Mouse (Mus musculus): ENCODE measurements at regions not wholly inside any gene's neighbourhood (a gene's known extent, or its start where the extent isn't known, plus 50 kb on each side); places are given as distances from the start of the nearest gene placed in this dataset.
"Not testable (repeated sequence)": the region's sequence is repeated elsewhere in the genome, so short reads cannot be mapped to it uniquely, and the experiment has no call there.

- H3K9ac ChIP-seq (ENCODE audit: low read length) = no peak overlapping the region
- H3K4me2 ChIP-seq (ENCODE audit: low read depth, low read length) = no peak overlapping the region
- ATAC-seq (replicated peaks; ENCODE audit: extremely low read depth, insufficient read depth, low FRiP score) = no peak
- H3K4me1 ChIP-seq (ENCODE audit: control insufficient read depth, insufficient read depth, low read length) = no peaks in the 10 kb centered on the region
- H3K4me3 ChIP-seq (ENCODE audit: low read length) = no peak overlapping the region
- H3K27ac ChIP-seq (ENCODE audit: low read length) = no peak overlapping the region
- no peaks in the 10 kb centered on the region for H3K27me3 ChIP-seq (ENCODE audit: control insufficient read depth, insufficient read depth, low read length)
- H3K36me3 ChIP-seq (ENCODE audit: control insufficient read depth, insufficient read depth) = no peaks in the 10 kb centered on the region
- H3K9me3 ChIP-seq (replicated peaks; ENCODE audit: control insufficient read depth, low read length) = no peaks in the 10 kb centered on the region
- 46% methylated on average over 8 of the region's 8 CpGs for WGBS
Observed at GRCm38 (mm10) chr17:52351293-52351692, 251.2 kb upstream of the Kcnh8 start.

- Histone ChIP-seq H3K27me3 (ENCODE audit: control insufficient read depth, insufficient read depth, low read length) (no peaks in the 10 kb centered on the region), H3K4me2 (ENCODE audit: low read depth, low read length) (no peak overlapping the region), H3K4me3 (ENCODE audit: low read length) (no peak overlapping the region), H3K36me3 (ENCODE audit: control insufficient read depth, insufficient read depth) (no peaks in the 10 kb centered on the region), H3K27ac (ENCODE audit: low read length) (no peak overlapping the region), H3K9ac (ENCODE audit: low read length) (no peak overlapping the region), H3K4me1 (ENCODE audit: control insufficient read depth, insufficient read depth, low read length) (no peaks in the 10 kb centered on the region), H3K9me3 (replicated peaks; ENCODE audit: control insufficient read depth, low read length) (no peaks in the 10 kb centered on the region)
- ATAC-seq (replicated peaks; ENCODE audit: extremely low read depth, insufficient read depth, low FRiP score) = no peak
Observed at GRCm38 (mm10) chr17:52350696-52351095, 251.8 kb upstream of the Kcnh8 start.

- 80% methylated on average over 5 of the region's 5 CpGs for WGBS
- no peaks in the 10 kb centered on the region for H3K36me3 ChIP-seq (ENCODE audit: control insufficient read depth, insufficient read depth)
- H3K27ac ChIP-seq (ENCODE audit: low read length) = no peak overlapping the region
- H3K27me3 ChIP-seq (ENCODE audit: control insufficient read depth, insufficient read depth, low read length) = no peaks in the 10 kb centered on the region
- H3K9me3 ChIP-seq (replicated peaks; ENCODE audit: control insufficient read depth, low read length) = no peaks in the 10 kb centered on the region
- ATAC-seq (replicated peaks; ENCODE audit: extremely low read depth, insufficient read depth, low FRiP score) = no peak
- H3K4me1 ChIP-seq (ENCODE audit: control insufficient read depth, insufficient read depth, low read length) = no peaks in the 10 kb centered on the region
- H3K9ac ChIP-seq (ENCODE audit: low read length) = no peak overlapping the region
- no peak overlapping the region for H3K4me2 ChIP-seq (ENCODE audit: low read depth, low read length)
- H3K4me3 ChIP-seq (ENCODE audit: low read length) = no peak overlapping the region
Observed at GRCm38 (mm10) chr17:52349872-52350271, 252.6 kb upstream of the Kcnh8 start.

GRCm38 (mm10) chr17:52348481-52349083, 253.9 kb upstream of the Kcnh8 start:
- H3K4me3 ChIP-seq (ENCODE audit: low read length) = no peak overlapping the region
- no peak overlapping the region for H3K9ac ChIP-seq (ENCODE audit: low read length)
- no peaks in the 10 kb centered on the region for H3K27me3 ChIP-seq (ENCODE audit: control insufficient read depth, insufficient read depth, low read length)
- H3K4me1 ChIP-seq (ENCODE audit: control insufficient read depth, insufficient read depth, low read length) = no peaks in the 10 kb centered on the region
- ATAC-seq (replicated peaks; ENCODE audit: extremely low read depth, insufficient read depth, low FRiP score) = no peak
- H3K36me3 ChIP-seq (ENCODE audit: control insufficient read depth, insufficient read depth) = no peaks in the 10 kb centered on the region
- 50% methylated on average over 8 of the region's 8 CpGs for WGBS
- no peaks in the 10 kb centered on the region for H3K9me3 ChIP-seq (replicated peaks; ENCODE audit: control insufficient read depth, low read length)
- H3K27ac ChIP-seq (ENCODE audit: low read length) = no peak overlapping the region
- H3K4me2 ChIP-seq (ENCODE audit: low read depth, low read length) = no peak overlapping the region

- Histone ChIP-seq H3K4me3 (ENCODE audit: low read length) (no peak overlapping the region), H3K9ac (ENCODE audit: low read length) (no peak overlapping the region), H3K27me3 (ENCODE audit: control insufficient read depth, insufficient read depth, low read length) (no peaks in the 10 kb centered on the region), H3K4me2 (ENCODE audit: low read depth, low read length) (no peak overlapping the region), H3K9me3 (replicated peaks; ENCODE audit: control insufficient read depth, low read length) (0 out of 2 replicates have a peak, but pooled peaks cover 3% of the 10 kb centered on the region), H3K27ac (ENCODE audit: low read length) (no peak overlapping the region), H3K36me3 (ENCODE audit: control insufficient read depth, insufficient read depth) (no peaks in the 10 kb centered on the region), H3K4me1 (ENCODE audit: control insufficient read depth, insufficient read depth, low read length) (no peaks in the 10 kb centered on the region)
- 51% methylated on average over 1 of the region's 1 CpGs for WGBS
- no peak for ATAC-seq (replicated peaks; ENCODE audit: extremely low read depth, insufficient read depth, low FRiP score)
Observed at GRCm38 (mm10) chr17:52320586-52320985, 281.9 kb upstream of the Kcnh8 start.

GRCm38 (mm10) chr17:52316976-52317375, 285.5 kb upstream of the Kcnh8 start:
- Histone ChIP-seq H3K36me3 (ENCODE audit: control insufficient read depth, insufficient read depth) (no peaks in the 10 kb centered on the region), H3K4me2 (ENCODE audit: low read depth, low read length) (no peak overlapping the region), H3K9ac (ENCODE audit: low read length) (no peak overlapping the region), H3K27ac (ENCODE audit: low read length) (no peak overlapping the region), H3K4me1 (ENCODE audit: control insufficient read depth, insufficient read depth, low read length) (no peaks in the 10 kb centered on the region), H3K27me3 (ENCODE audit: control insufficient read depth, insufficient read depth, low read length) (no peaks in the 10 kb centered on the region), H3K9me3 (replicated peaks; ENCODE audit: control insufficient read depth, low read length) (no peaks in the 10 kb centered on the region), H3K4me3 (ENCODE audit: low read length) (no peak overlapping the region)
- 71% methylated on average over 3 of the region's 3 CpGs for WGBS
- ATAC-seq (replicated peaks; ENCODE audit: extremely low read depth, insufficient read depth, low FRiP score) = no peak

- WGBS = 75% methylated on average over 2 of the region's 2 CpGs
- Histone ChIP-seq H3K4me2 (ENCODE audit: low read depth, low read length) (no peak overlapping the region), H3K9ac (ENCODE audit: low read length) (no peak overlapping the region), H3K36me3 (ENCODE audit: control insufficient read depth, insufficient read depth) (no peaks in the 10 kb centered on the region), H3K27me3 (ENCODE audit: control insufficient read depth, insufficient read depth, low read length) (no peaks in the 10 kb centered on the region), H3K4me1 (ENCODE audit: control insufficient read depth, insufficient read depth, low read length) (no peaks in the 10 kb centered on the region), H3K27ac (ENCODE audit: low read length) (no peak overlapping the region), H3K9me3 (replicated peaks; ENCODE audit: control insufficient read depth, low read length) (no peaks in the 10 kb centered on the region), H3K4me3 (ENCODE audit: low read length) (no peak overlapping the region)
- no peak for ATAC-seq (replicated peaks; ENCODE audit: extremely low read depth, insufficient read depth, low FRiP score)
Observed at GRCm38 (mm10) chr17:52315879-52316278, 286.6 kb upstream of the Kcnh8 start.

GRCm38 (mm10) chr17:52315456-52315855, 287.1 kb upstream of the Kcnh8 start:
- not testable (repeated sequence) for H3K27ac ChIP-seq (ENCODE audit: low read length); H3K9me3 ChIP-seq (replicated peaks; ENCODE audit: control insufficient read depth, low read length); H3K36me3 ChIP-seq (ENCODE audit: control insufficient read depth, insufficient read depth); H3K9ac ChIP-seq (ENCODE audit: low read length); H3K4me2 ChIP-seq (ENCODE audit: low read depth, low read length); H3K27me3 ChIP-seq (ENCODE audit: control insufficient read depth, insufficient read depth, low read length); ATAC-seq (replicated peaks; ENCODE audit: extremely low read depth, insufficient read depth, low FRiP score); H3K4me1 ChIP-seq (ENCODE audit: control insufficient read depth, insufficient read depth, low read length); H3K4me3 ChIP-seq (ENCODE audit: low read length)
- WGBS = 58% methylated on average over 1 of the region's 2 CpGs

- H3K4me3 ChIP-seq (ENCODE audit: low read length) = no peak overlapping the region
- ATAC-seq (replicated peaks; ENCODE audit: extremely low read depth, insufficient read depth, low FRiP score) = no peak
- no peaks in the 10 kb centered on the region for H3K27me3 ChIP-seq (ENCODE audit: control insufficient read depth, insufficient read depth, low read length)
- H3K4me1 ChIP-seq (ENCODE audit: control insufficient read depth, insufficient read depth, low read length) = no peaks in the 10 kb centered on the region
- 70% methylated on average over 1 of the region's 1 CpGs for WGBS
- H3K9ac ChIP-seq (ENCODE audit: low read length) = no peak overlapping the region
- no peaks in the 10 kb centered on the region for H3K9me3 ChIP-seq (replicated peaks; ENCODE audit: control insufficient read depth, low read length)
- no peaks in the 10 kb centered on the region for H3K36me3 ChIP-seq (ENCODE audit: control insufficient read depth, insufficient read depth)
- no peak overlapping the region for H3K27ac ChIP-seq (ENCODE audit: low read length)
- H3K4me2 ChIP-seq (ENCODE audit: low read depth, low read length) = no peak overlapping the region
Observed at GRCm38 (mm10) chr17:52312043-52312442, 290.5 kb upstream of the Kcnh8 start.
